Mouse (Mus musculus): ENCODE results near the gene Otol1. TPM values are rescaled to one million over a fixed set of nuclear protein-coding genes. Genes with fewer than 3 reads are reported as not detected.

The Otol1 gene
- polyA plus RNA-seq, 1 experiment from 2014 or later = not detected

DNA sequence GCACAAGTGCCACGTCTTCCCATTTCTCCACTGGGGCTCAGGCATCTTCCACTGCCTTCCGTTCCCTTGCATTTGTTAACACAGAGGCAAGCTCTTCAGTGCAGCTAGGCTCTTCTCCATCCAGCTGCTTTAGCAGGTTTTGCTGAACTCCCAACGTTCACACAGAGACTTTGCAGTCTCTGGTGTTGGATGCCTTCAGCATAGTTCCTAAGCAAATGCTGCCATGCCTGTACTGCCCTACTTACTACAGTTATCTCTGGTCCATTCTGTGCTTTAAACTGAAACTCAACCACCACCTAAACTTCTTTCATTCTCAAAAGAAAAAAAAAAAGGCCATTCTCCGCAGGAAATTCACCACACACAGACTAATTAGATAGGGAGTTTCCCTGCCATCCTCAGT is 5.2 kb downstream of the Otol1 start:
- Histone ChIP-seq H3K27me3 (replicated peaks; ENCODE audit: control insufficient read depth, insufficient read depth, low read length) (no peaks in the 10 kb centered on the region), H3K4me3 (ENCODE audit: low read length) (no peak overlapping the region), H3K4me2 (ENCODE audit: low read depth, low read length) (no peak overlapping the region), H3K9me3 (ENCODE audit: control insufficient read depth, low read length) (no peaks in the 10 kb centered on the region), H3K9ac (ENCODE audit: low read depth, low read length) (no peak overlapping the region), H3K36me3 (ENCODE audit: control insufficient read depth, insufficient read depth, low read length) (no peaks in the 10 kb centered on the region), H3K4me1 (ENCODE audit: control insufficient read depth, insufficient read depth, low read length) (no peaks in the 10 kb centered on the region), H3K27ac (ENCODE audit: low read length) (no peak overlapping the region)
- 73% methylated on average over 4 of the region's 4 CpGs for WGBS
- ATAC-seq = no peak

DNA sequence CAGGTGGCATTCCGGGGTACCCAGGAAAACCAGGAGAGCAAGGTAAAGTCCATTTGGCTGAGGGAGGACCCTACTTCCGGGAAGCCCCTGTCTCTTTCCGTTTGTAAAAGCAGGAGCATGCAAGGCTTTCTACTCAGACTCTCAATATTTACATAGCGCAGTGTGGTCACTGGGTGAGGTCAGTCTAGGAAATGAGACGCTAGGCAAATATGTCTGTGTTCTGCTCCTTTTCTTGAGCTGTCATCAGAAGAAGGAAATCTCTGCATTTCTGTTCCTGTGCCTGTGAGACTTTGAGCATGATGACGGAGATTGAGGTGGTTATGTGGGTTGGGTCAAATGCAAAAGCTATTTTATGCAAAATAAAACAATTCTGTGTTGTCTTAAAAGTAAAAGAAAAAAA is 19.2 kb downstream of the Otol1 start:
- H3K4me1 ChIP-seq (ENCODE audit: control insufficient read depth, insufficient read depth, low read length) = no peaks in the 10 kb centered on the region
- 43% methylated on average over 6 of the region's 6 CpGs for WGBS
- no peaks in the 10 kb centered on the region for H3K36me3 ChIP-seq (ENCODE audit: control insufficient read depth, insufficient read depth, low read length)
- no peak overlapping the region for H3K4me3 ChIP-seq (ENCODE audit: low read length)
- ATAC-seq = no peak
- H3K9me3 ChIP-seq (ENCODE audit: control insufficient read depth, low read length) = no peaks in the 10 kb centered on the region
- no peak overlapping the region for H3K27ac ChIP-seq (ENCODE audit: low read length)
- H3K27me3 ChIP-seq (replicated peaks; ENCODE audit: control insufficient read depth, insufficient read depth, low read length) = no peaks in the 10 kb centered on the region
- H3K4me2 ChIP-seq (ENCODE audit: low read depth, low read length) = no peak overlapping the region
- H3K9ac ChIP-seq (ENCODE audit: low read depth, low read length) = no peak overlapping the region

DNA sequence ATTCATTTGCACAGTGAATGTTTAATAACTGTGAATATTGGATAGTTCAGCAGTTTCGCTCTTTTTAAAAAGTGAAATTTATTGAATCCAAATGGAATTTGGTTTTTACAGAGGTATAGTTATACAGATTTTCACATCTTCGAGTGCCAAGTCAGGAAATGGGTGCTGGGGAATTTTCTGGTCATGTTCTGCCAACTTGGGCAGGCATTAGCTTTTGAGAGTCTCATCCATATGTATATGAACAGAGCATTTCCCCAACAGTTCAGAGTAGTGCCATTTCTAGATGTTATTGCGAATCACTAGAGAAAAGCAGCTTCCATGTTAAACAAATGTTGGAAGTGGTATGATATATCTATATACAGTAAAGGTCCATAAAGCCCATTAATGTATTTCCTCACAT is 21.8 kb downstream of the Otol1 start:
- H3K4me1 ChIP-seq (ENCODE audit: control insufficient read depth, insufficient read depth, low read length) = no peaks in the 10 kb centered on the region
- no peak overlapping the region for H3K27ac ChIP-seq (ENCODE audit: low read length)
- WGBS = 90% methylated on average over 3 of the region's 3 CpGs
- no peaks in the 10 kb centered on the region for H3K36me3 ChIP-seq (ENCODE audit: control insufficient read depth, insufficient read depth, low read length)
- no peak overlapping the region for H3K4me3 ChIP-seq (ENCODE audit: low read length)
- H3K9ac ChIP-seq (ENCODE audit: low read depth, low read length) = no peak overlapping the region
- no peak overlapping the region for H3K4me2 ChIP-seq (ENCODE audit: low read depth, low read length)
- no peaks in the 10 kb centered on the region for H3K9me3 ChIP-seq (ENCODE audit: control insufficient read depth, low read length)
- no peak for ATAC-seq
- no peaks in the 10 kb centered on the region for H3K27me3 ChIP-seq (replicated peaks; ENCODE audit: control insufficient read depth, insufficient read depth, low read length)

DNA sequence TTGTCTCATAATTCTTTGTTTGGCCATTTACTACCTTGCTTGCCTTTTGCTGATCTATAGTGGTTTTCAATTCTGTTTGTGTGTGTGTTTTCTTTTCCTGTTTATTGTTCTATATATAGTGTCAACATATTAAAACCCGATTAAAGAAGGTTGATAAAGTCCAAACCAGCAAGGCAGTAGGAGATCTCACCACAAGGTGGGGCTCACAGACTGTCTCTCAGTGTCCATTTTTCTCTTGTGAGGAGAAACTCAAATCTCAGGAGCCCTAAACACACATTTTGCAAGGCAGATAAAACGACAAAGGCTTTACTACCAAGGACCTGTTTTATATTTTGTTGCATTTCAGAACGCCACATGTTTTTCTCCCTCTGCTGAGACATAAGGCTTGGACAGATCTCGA is 28.2 kb downstream of the Otol1 start:
- H3K9me3 ChIP-seq (ENCODE audit: control insufficient read depth, low read length) = no peaks in the 10 kb centered on the region
- no peaks in the 10 kb centered on the region for H3K4me1 ChIP-seq (ENCODE audit: control insufficient read depth, insufficient read depth, low read length)
- H3K4me3 ChIP-seq (ENCODE audit: low read length) = no peak overlapping the region
- ATAC-seq = no peak
- H3K4me2 ChIP-seq (ENCODE audit: low read depth, low read length) = no peak overlapping the region
- 46% methylated on average over 4 of the region's 4 CpGs for WGBS
- H3K27me3 ChIP-seq (replicated peaks; ENCODE audit: control insufficient read depth, insufficient read depth, low read length) = no peaks in the 10 kb centered on the region
- no peaks in the 10 kb centered on the region for H3K36me3 ChIP-seq (ENCODE audit: control insufficient read depth, insufficient read depth, low read length)
- H3K27ac ChIP-seq (ENCODE audit: low read length) = no peak overlapping the region
- H3K9ac ChIP-seq (ENCODE audit: low read depth, low read length) = no peak overlapping the region

Other genes starting within 250 kb of the Otol1 start
- 6.5 and 8.0 TPM in 2 replicates for gene Sptssb, start 147.7 kb upstream of the Otol1 start, polyA plus RNA-seq (2015; fragmentation: Nextera tagmentation; extraction: Ambion mirVana)

Measured in intestine, embryonic 16.5 days (tissue).